Mouse (Mus musculus): ENCODE data around the gene Aloxe3. TPM values are rescaled to one million over a fixed set of nuclear protein-coding genes. Genes with fewer than 3 reads are reported as not detected.

Gene Aloxe3
- polyA plus RNA-seq, 1 experiment from 2014 or later: 20.2 TPM

DNA sequence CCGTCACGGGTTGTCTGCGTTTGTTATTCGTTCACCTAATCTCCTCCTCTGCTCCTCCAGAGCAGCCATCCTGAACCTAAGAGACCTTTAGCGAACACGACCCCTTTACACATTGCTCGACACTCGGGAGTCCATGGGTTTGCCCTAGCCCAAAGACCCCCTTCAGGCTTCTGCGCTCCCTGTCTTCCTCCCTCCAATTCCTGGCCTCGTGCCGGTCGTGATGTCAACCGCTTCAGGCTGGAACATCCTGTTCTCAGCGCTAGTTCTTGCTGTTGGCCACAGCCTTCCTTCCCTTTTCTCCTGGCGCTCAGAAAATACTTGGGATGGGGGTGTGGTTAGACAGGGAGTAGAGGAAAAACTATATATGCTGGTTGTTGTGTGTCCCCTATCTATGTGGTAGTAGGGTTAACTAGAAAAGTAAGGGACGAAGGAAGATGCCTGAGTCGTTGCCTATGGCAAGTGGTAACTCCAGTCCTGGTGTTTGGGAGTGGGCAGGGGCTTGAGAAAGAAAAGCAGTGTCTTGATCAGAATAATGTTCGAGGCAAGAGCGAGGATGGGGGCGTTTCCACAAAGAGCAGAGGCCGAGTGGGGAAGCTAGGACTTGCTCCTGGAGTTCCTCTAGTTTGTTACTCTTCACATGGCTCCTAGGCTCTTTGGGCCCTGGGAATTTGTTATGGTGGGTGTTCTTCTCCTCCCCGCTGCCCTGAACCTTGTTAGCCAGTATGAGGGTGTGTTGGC lies 26.4 kb upstream of the Aloxe3 start:
- WGBS: 2% methylated on average over 22 of the region's 22 CpGs
- peak overlapping the region; percentile 70 for H3K4me2 ChIP-seq (replicated peaks; ENCODE audit: low read depth)
- TF ChIP-seq EP300 (optimal IDR thresholded peaks at IDR 0.05) (peak; percentile 77), CTCF (IDR thresholded peaks at IDR 0.05; ENCODE audit: low read depth) (no peak)
- peak overlapping the region; percentile 100 for H3K27ac ChIP-seq (replicated peaks)
- H3K9me3 ChIP-seq (ENCODE audit: control insufficient read depth, low read length): no peaks in the 10 kb centered on the region
- no peak for ATAC-seq (ENCODE audit: low FRiP score, low TSS enrichment)
- H3K9ac ChIP-seq (ENCODE audit: low read length): peak overlapping the region; percentile 77
- DNase-seq (ENCODE audit: low spot score): peak; percentile 72
- H3K36me3 ChIP-seq (ENCODE audit: control insufficient read depth, insufficient read depth, low read length): peaks cover 43% of the 10 kb centered on the region
- no peaks in the 10 kb centered on the region for H3K27me3 ChIP-seq (ENCODE audit: control insufficient read depth, insufficient read depth, low read length)
- peak overlapping the region; percentile 91 for H3K4me3 ChIP-seq (ENCODE audit: low read depth, low read length)
- peaks cover 8% of the 10 kb centered on the region for H3K4me1 ChIP-seq (replicated peaks; ENCODE audit: control insufficient read depth, insufficient read depth)

DNA sequence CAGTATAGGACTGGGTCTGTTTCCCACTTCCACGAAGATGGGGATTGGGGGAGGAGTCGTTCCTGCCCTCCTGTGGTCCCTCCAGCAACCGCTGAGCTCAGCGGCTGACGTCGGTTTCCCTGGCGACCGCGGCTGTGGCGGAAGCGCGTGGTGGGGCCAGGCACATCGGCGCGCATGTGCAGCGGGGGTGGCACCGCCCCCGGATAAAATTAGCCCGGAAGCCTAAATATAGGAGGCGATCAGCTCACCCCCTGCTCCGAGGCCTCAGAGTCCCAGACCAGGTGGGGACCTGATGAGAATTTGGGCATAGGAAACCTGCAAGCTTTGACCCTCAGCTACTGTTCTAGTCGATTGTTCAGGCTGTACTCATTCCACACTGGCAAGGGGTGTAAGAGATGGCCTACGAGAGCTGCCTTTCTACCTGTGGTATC lies 25.8 kb upstream of the Aloxe3 start:
- ATAC-seq (ENCODE audit: low FRiP score, low TSS enrichment) (peak; percentile 5; the same call in 1 of the 2 replicates), DNase-seq (ENCODE audit: low spot score) (peak; percentile 91)
- Histone ChIP-seq H3K4me1 (replicated peaks; ENCODE audit: control insufficient read depth, insufficient read depth) (peaks cover 8% of the 10 kb centered on the region), H3K36me3 (ENCODE audit: control insufficient read depth, insufficient read depth, low read length) (peaks cover 48% of the 10 kb centered on the region), H3K4me2 (replicated peaks; ENCODE audit: low read depth) (peak overlapping the region; percentile 70), H3K4me3 (ENCODE audit: low read depth, low read length) (peak overlapping the region; percentile 91), H3K9me3 (ENCODE audit: control insufficient read depth, low read length) (no peaks in the 10 kb centered on the region), H3K9ac (ENCODE audit: low read length) (peak overlapping the region; percentile 77), H3K27me3 (ENCODE audit: control insufficient read depth, insufficient read depth, low read length) (no peaks in the 10 kb centered on the region), H3K27ac (replicated peaks) (peak overlapping the region; percentile 100)
- TF ChIP-seq CTCF (IDR thresholded peaks at IDR 0.05; ENCODE audit: low read depth) (peak; percentile 51), EP300 (optimal IDR thresholded peaks at IDR 0.05) (no peak)
- under 1% methylated on average over 23 of the region's 23 CpGs for WGBS

DNA sequence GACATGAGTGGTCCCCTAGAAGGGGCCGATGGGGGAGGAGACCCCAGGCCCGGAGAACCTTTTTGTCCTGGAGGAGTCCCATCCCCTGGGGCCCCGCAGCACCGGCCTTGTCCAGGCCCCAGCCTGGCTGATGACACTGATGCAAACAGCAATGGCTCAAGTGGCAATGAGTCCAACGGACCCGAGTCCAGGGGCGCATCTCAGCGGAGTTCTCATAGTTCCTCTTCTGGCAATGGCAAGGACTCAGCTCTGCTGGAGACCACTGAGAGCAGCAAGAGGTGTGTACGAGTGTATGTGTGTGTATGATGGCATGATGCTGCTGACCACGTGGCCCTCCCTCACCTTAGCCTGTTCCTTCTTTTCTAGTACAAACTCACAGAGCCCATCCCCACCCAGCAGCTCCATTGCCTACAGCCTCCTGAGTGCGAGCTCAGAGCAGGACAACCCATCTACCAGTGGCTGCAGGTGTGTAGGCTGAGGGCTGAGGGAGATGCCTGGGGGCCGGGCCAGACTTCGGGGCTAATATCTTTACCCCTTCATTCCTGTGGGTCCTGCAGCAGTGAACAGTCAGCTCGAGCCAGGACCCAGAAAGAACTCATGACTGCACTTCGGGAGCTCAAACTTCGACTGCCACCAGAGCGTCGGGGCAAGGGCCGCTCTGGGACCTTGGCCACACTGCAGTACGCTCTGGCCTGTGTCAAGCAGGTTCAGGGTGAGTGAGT lies 24.9 kb upstream of the Aloxe3 start:
- ATAC-seq (ENCODE audit: low FRiP score, low TSS enrichment) (no peak), DNase-seq (ENCODE audit: low spot score) (no peak)
- peaks cover 57% of the 10 kb centered on the region for H3K36me3 ChIP-seq (ENCODE audit: control insufficient read depth, insufficient read depth, low read length)
- WGBS: 91% methylated on average over 20 of the region's 20 CpGs
- no peaks in the 10 kb centered on the region for H3K9me3 ChIP-seq (ENCODE audit: control insufficient read depth, low read length)
- peaks cover 8% of the 10 kb centered on the region for H3K4me1 ChIP-seq (replicated peaks; ENCODE audit: control insufficient read depth, insufficient read depth)
- TF ChIP-seq CTCF (IDR thresholded peaks at IDR 0.05; ENCODE audit: low read depth) (no peak), EP300 (optimal IDR thresholded peaks at IDR 0.05) (no peak)
- H3K4me2 ChIP-seq (replicated peaks; ENCODE audit: low read depth): peak overlapping the region; percentile 70; the same call in 1 of the 2 replicates
- H3K9ac ChIP-seq (ENCODE audit: low read length): no peak overlapping the region
- no peaks in the 10 kb centered on the region for H3K27me3 ChIP-seq (ENCODE audit: control insufficient read depth, insufficient read depth, low read length)
- peak overlapping the region; percentile 91 for H3K4me3 ChIP-seq (ENCODE audit: low read depth, low read length)
- no peak overlapping the region; the same call in 1 of the 2 replicates for H3K27ac ChIP-seq (replicated peaks)

DNA sequence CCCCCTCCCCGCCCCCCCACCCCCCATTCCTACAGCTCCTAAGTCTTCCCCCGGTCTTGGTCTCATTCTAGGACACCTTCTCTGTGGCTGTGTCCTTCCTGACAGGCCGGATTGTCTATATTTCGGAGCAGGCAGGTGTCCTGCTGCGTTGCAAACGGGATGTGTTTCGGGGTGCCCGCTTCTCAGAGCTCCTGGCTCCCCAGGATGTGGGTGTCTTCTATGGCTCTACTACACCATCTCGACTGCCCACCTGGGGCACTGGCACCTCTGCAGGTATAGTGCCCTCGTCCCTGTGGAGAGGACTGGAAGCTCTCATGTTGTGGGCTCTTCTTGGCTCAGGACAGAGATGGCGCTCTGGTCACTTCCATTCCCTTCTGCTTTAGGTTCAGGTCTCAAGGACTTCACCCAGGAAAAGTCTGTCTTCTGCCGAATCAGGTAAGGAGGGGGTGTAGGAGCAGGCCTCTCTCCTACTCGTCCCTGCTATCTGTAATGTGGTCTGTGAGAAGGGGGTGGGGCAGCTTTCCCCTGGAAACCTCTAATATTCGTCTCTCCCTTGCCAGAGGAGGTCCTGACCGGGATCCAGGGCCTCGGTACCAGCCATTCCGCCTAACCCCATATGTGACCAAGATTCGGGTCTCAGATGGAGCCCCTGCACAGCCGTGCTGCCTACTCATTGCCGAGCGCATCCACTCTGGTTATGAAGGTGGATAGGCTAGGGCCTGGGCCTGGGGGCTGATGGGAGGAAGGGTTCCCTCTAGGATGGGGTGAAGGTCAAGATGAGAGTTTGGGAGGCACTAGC lies 23.9 kb upstream of the Aloxe3 start:
- Histone ChIP-seq H3K4me3 (ENCODE audit: low read depth, low read length) (no peak overlapping the region), H3K27me3 (ENCODE audit: control insufficient read depth, insufficient read depth, low read length) (no peaks in the 10 kb centered on the region), H3K4me2 (replicated peaks; ENCODE audit: low read depth) (no peak overlapping the region), H3K4me1 (replicated peaks; ENCODE audit: control insufficient read depth, insufficient read depth) (peaks cover 8% of the 10 kb centered on the region), H3K27ac (replicated peaks) (no peak overlapping the region), H3K9ac (ENCODE audit: low read length) (no peak overlapping the region), H3K36me3 (ENCODE audit: control insufficient read depth, insufficient read depth, low read length) (peaks cover 66% of the 10 kb centered on the region), H3K9me3 (ENCODE audit: control insufficient read depth, low read length) (no peaks in the 10 kb centered on the region)
- TF ChIP-seq CTCF (IDR thresholded peaks at IDR 0.05; ENCODE audit: low read depth) (no peak), EP300 (optimal IDR thresholded peaks at IDR 0.05) (no peak)
- ATAC-seq (ENCODE audit: low FRiP score, low TSS enrichment): no peak
- WGBS: 90% methylated on average over 21 of the region's 21 CpGs
- no peak for DNase-seq (ENCODE audit: low spot score)

DNA sequence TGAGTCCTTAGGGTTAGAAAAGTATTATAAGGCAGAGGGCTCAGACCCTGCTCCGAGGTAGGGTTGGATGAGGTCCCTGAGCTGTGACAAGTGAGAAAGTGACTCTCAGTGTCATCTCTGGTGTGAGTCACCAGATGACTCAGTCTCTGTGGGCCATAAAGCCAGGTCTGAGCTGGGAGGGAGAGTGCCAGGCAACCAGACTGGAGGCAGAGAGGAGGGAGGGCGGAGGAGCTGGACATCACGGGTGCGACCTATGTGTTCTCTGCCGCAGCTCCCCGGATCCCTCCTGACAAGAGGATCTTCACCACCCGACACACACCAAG lies 23.3 kb upstream of the Aloxe3 start:
- WGBS: 87% methylated on average over 7 of the region's 7 CpGs
- DNase-seq (ENCODE audit: low spot score): no peak

More for the DNA sequence above, 23.3 kb upstream of the Aloxe3 start:
- Histone ChIP-seq H3K36me3 (ENCODE audit: control insufficient read depth, insufficient read depth, low read length) (peaks cover 71% of the 10 kb centered on the region), H3K4me2 (replicated peaks; ENCODE audit: low read depth) (no peak overlapping the region), H3K27me3 (ENCODE audit: control insufficient read depth, insufficient read depth, low read length) (no peaks in the 10 kb centered on the region), H3K9ac (ENCODE audit: low read length) (no peak overlapping the region), H3K4me3 (ENCODE audit: low read depth, low read length) (no peak overlapping the region), H3K4me1 (replicated peaks; ENCODE audit: control insufficient read depth, insufficient read depth) (peaks cover 8% of the 10 kb centered on the region), H3K9me3 (ENCODE audit: control insufficient read depth, low read length) (no peaks in the 10 kb centered on the region), H3K27ac (replicated peaks) (no peak overlapping the region)
- TF ChIP-seq EP300 (optimal IDR thresholded peaks at IDR 0.05) (no peak), CTCF (IDR thresholded peaks at IDR 0.05; ENCODE audit: low read depth) (no peak)
- no peak for ATAC-seq (ENCODE audit: low FRiP score, low TSS enrichment)
